Mouse (Mus musculus) lung, adult 2 months (tissue): ENCODE measurements around the gene Nod1.

Source experiments
- CTCF ChIP-seq: fragments of 200-500 bp; IDR thresholded peaks from 2 replicates; pipeline ENCODE4 v1.5.1; 2011; ENCODE audit warnings: mild to moderate bottlenecking, low read length, control low read depth; ENCODE audit not compliant: insufficient read depth
- POLR2A ChIP-seq: fragments of 200-500 bp; IDR thresholded peaks from 2 replicates; pipeline ENCODE4 v1.6.1; 2011; ENCODE audit warnings: low read depth, mild to moderate bottlenecking, control low read depth, low read length, borderline replicate concordance; ENCODE audit errors: extremely low read depth

DNA sequence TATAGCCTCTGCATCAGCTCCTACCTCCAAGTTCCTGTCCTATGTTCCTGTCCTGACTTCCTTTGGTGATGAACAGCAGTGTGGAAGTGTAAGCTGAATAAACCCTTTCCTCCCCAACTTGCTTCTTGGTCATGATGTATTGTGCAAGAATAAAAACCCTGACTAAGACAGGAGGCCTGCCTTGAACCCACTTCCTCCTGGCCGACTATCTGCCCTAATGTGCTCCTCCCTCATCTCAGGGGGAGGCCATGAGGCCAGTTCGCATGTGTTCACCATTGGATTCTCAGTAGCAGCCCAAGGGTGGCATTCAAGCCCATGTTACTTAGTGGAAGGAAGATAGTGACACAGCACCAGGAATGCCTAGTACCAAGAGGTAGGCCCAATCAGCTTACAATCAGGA, 45.5 kb downstream of the Nod1 start:
- no peak for TF ChIP-seq POLR2A
- no peak for TF ChIP-seq CTCF
